Mouse (Mus musculus): ENCODE measurements around the gene Gm10322.

DNA sequence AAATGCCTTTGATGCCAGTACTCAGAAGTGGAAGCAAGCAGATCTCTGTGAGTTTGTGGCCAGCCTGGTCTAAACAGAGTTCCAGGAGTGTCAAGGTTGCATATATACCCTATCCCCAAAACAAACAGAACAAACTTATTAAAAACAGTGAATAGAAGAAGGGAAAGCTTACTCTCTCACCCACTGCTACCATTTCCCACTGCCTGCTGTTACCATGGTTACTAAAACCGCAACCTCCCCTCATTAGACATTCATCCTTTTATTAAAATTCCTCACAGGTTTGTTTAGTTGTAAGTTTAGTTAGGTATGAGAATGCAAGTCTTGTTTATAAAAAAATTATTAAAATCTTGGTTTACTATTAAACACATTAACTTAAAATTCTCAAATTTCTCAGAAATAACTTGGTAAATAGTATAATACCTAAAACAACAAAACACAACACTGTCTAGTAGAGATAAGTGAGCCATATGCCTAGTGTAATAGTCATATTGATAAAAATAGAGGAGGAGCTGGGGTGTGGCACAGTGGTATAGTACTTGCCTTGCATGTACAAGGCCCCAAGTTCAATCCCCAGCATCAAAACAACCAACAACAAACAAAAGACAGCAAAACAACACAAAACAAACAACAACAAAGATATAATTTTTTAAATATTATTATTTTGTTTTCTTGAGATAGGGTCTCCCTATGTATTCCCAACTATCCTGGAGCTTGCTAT lies 33.9 kb upstream of the Gm10322 start:
- TF ChIP-seq CTCF (IDR thresholded peaks at IDR 0.05; ENCODE audit: extremely low read depth, insufficient read depth, low read length) (no peak), POLR2A (IDR thresholded peaks at IDR 0.05; ENCODE audit: extremely low read depth, insufficient read depth, low read length) (no peak)
